Mouse (Mus musculus): Measurements from ENCODE around the gene Ankrd22.
"Not testable (repeated sequence)": the region's sequence is repeated elsewhere in the genome, so short reads cannot be mapped to it uniquely, and the experiment has no call there.

DNA sequence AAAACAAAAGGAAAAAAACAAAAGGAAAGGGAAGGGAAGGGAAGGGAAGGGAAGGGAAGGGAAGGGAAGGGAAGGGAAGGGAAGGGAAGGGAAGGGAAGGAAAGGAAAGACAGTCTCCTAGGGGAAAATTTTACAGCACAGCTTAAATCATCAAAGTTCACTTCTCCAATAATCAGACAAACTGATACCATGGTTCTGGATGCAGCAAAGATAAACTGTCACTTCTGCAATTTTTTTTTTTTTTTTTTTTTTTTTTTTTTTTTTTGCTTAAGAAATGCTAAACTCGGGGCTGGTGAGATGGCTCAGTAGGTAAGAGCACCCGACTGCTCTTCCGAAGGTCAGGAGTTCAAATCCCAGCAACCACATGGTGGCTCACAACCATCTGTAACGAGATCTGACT lies 40.3 kb upstream of the Ankrd22 start:
- not testable (repeated sequence) for TF ChIP-seq FOSL1 (IDR thresholded peaks at IDR 0.05; ENCODE audit: insufficient read depth, low read length, poor library complexity, severe bottlenecking); MAX (IDR thresholded peaks at IDR 0.05); MYOD1 (IDR thresholded peaks at IDR 0.05; ENCODE audit: control insufficient read depth, insufficient read length, low read depth); CTCF (IDR thresholded peaks at IDR 0.05; ENCODE audit: control insufficient read depth, insufficient read depth, insufficient read length); USF1 (IDR thresholded peaks at IDR 0.05; ENCODE audit: low read depth); MYOG (IDR thresholded peaks at IDR 0.05; ENCODE audit: control insufficient read depth, extremely low read depth, insufficient read length)
